9 mouse cellular contexts compared by ENCODE assay signal in the genomic region with DNA sequence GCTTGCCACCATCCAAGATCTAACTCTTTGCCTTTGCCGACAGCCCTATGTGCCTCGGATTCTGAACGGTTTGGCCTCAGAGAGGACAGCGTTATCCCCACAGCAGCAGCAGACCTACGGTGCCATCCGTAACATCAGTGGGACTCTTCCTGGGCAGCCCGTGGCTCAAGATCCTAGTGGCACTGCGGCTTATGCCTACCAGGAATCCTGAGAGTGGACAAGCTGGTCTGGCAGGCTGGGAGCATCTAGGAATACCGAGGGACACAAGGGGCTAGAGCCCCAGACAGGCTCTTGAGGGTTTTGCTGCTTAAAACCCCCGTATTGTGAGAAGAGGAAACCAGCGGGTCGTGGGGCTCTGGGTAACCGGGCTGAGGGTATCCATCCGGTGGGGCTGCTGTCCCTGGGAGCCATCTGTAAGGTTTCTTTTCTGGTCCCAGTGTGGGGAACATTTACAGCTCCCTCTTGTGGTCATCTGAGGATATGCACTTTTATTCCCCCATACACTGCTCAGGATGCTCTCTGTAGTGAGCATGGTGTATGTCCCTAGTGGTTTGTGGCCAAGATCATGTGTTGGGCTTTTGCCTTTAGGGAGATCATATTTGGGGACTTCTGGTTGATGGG. TPM values are rescaled to one million over a fixed set of nuclear protein-coding genes. Genes with fewer than 3 reads are reported as not detected.
DNase-seq lines count a peak whose midpoint lies in the region; ATAC-seq and TF ChIP-seq lines count a peak whose summit lies in the region.
"Had no signal": no experiment of that assay in that cellular context is flagged by ENCODE, and none has a peak within 500 bp of the region (broad histone marks: within the 10 kb centered on the region; RNA-seq: fewer than 3 reads in every experiment).

No protein-coding gene starts in this region.

- TF ChIP-seq POLR2A in heart, adult 2 months (IDR thresholded peaks at IDR 0.05; ENCODE audit: insufficient read depth, low read depth, low read length): no peak

- no peaks in the 10 kb centered on the region for H3K27me3 ChIP-seq in heart, adult 2 months (ENCODE audit: control insufficient read depth, insufficient read depth, low read length)
- H3K27me3 ChIP-seq in heart, embryonic 10.5 days (ENCODE audit: insufficient read depth, poor library complexity, severe bottlenecking): no peaks in the 10 kb centered on the region
- H3K27me3 ChIP-seq in forebrain, embryonic 12.5 days: no peaks in the 10 kb centered on the region
- no peaks in the 10 kb centered on the region for H3K27me3 ChIP-seq in liver, postnatal 0 days (ENCODE audit: insufficient read depth, low read length)

- H3K79me2 ChIP-seq in heart, adult 2 months (replicated peaks; ENCODE audit: control insufficient read depth, insufficient read depth, low read length): no peaks in the 10 kb centered on the region

- TF ChIP-seq EP300 in heart, adult 2 months (IDR thresholded peaks at IDR 0.05; ENCODE audit: insufficient read depth, low read depth, low read length): no peak
- no peak for TF ChIP-seq EP300 in liver, postnatal 0 days (IDR thresholded peaks at IDR 0.05; ENCODE audit: low read depth)

- no peak overlapping the region for H3K27ac ChIP-seq in heart, adult 2 months
- H3K27ac ChIP-seq in heart, embryonic 10.5 days: no peak overlapping the region
- H3K27ac ChIP-seq in forebrain, embryonic 12.5 days: no peak overlapping the region
- H3K27ac ChIP-seq in liver, postnatal 0 days (ENCODE audit: low read depth): no peak overlapping the region

- intact Hi-C loops in heart, adult 2 months (cut with DNase I): loop anchor here (1.0 kb wide), 2 partner anchors 73 to 100 kb away; no protein-coding TSS in a partner anchor

- peak; percentile 65 for ATAC-seq in forebrain, embryonic 12.5 days (ENCODE audit: low FRiP score)
- ATAC-seq in liver, postnatal 0 days: peak; percentile 68

- no peak overlapping the region for H3K9ac ChIP-seq in heart, adult 2 months (ENCODE audit: low read depth, low read length)
- no peak overlapping the region for H3K9ac ChIP-seq in forebrain, embryonic 12.5 days
- no peak overlapping the region for H3K9ac ChIP-seq in liver, postnatal 0 days (replicated peaks)

- whole genome bisulfite sequencing in heart, adult 2 months: 69% methylated on average over 14 of the region's 14 CpGs
- 63% methylated on average over 14 of the region's 14 CpGs for WGBS in heart, embryonic 10.5 days
- WGBS in forebrain, embryonic 12.5 days: 62% methylated on average over 14 of the region's 14 CpGs
- 62% methylated on average over 14 of the region's 14 CpGs for WGBS in liver, postnatal 0 days (ENCODE audit: insufficient replicate concordance)

- no peak for DNase-seq in heart, adult 2 months
- no peak for DNase-seq in heart, embryonic 10.5 days (ENCODE audit: low spot score)
- DNase-seq in ZHBTc4 (ENCODE audit: low read depth, low spot score): peak; percentile 83
- peak; percentile 29 to 37 for DNase-seq in kidney, adult 8-10 months
- DNase-seq in liver, postnatal 0 days: peak; percentile 53
- DNase-seq in retina, embryonic 14.5 days (ENCODE audit: low spot score): peak; percentile 90
- DNase-seq in urinary bladder, postnatal 36 days (ENCODE audit: low spot score in 2 of 2): no peak

- no peak overlapping the region for H3K4me3 ChIP-seq in heart, adult 2 months
- no peak overlapping the region for H3K4me3 ChIP-seq in heart, embryonic 10.5 days
- H3K4me3 ChIP-seq in forebrain, embryonic 12.5 days (replicated peaks): no peak overlapping the region
- no peak overlapping the region for H3K4me3 ChIP-seq in liver, postnatal 0 days (ENCODE audit: low read depth, low read length)
- H3K4me3 ChIP-seq: myocyte had no signal

- TF ChIP-seq CTCF in heart, adult 2 months (IDR thresholded peaks at IDR 0.05): peak; percentile 88
- peak; percentile 94 for TF ChIP-seq CTCF in liver, postnatal 0 days (IDR thresholded peaks at IDR 0.05; ENCODE audit: low read depth)

- H3K4me2 ChIP-seq in forebrain, embryonic 12.5 days: no peak overlapping the region
- no peak overlapping the region for H3K4me2 ChIP-seq in liver, postnatal 0 days (ENCODE audit: low read depth, low read length)

- H3K4me1 ChIP-seq in heart, adult 2 months (ENCODE audit: control insufficient read depth, insufficient read depth, low read length): no peaks in the 10 kb centered on the region
- H3K4me1 ChIP-seq in heart, embryonic 10.5 days: peaks cover 10% of the 10 kb centered on the region
- no peaks in the 10 kb centered on the region for H3K4me1 ChIP-seq in forebrain, embryonic 12.5 days
- H3K4me1 ChIP-seq in liver, postnatal 0 days (ENCODE audit: insufficient read depth): no peaks in the 10 kb centered on the region

- H3K36me3 ChIP-seq in heart, adult 2 months (ENCODE audit: control insufficient read depth, insufficient read depth, low read length): no peaks in the 10 kb centered on the region
- H3K36me3 ChIP-seq in heart, embryonic 10.5 days: peaks cover 22% of the 10 kb centered on the region
- no peaks in the 10 kb centered on the region for H3K36me3 ChIP-seq in forebrain, embryonic 12.5 days (replicated peaks)
- H3K36me3 ChIP-seq in liver, postnatal 0 days (replicated peaks; ENCODE audit: insufficient read depth, low read length): peaks cover 31% of the 10 kb centered on the region

- no peaks in the 10 kb centered on the region for H3K9me3 ChIP-seq in heart, embryonic 10.5 days
- H3K9me3 ChIP-seq in forebrain, embryonic 12.5 days: no peaks in the 10 kb centered on the region
- no peaks in the 10 kb centered on the region for H3K9me3 ChIP-seq in liver, postnatal 0 days (ENCODE audit: low read length)

RNA-seq across cellular contexts. Expression of gene Tmem63a, which starts 32.1 kb away (rescaled TPM):
- total RNA-seq in heart, adult 2 months (2021): 10 to 100 TPM; 13.2 to 15.8 TPM
- 27.5 and 34.5 TPM in 2 replicates for polyA plus RNA-seq in heart, adult 2 months (2012; rRNA removed)
- polyA plus RNA-seq in heart, embryonic 10.5 days (2016; fragmentation: Nextera tagmentation; extraction: Ambion mirVana): 6.6 and 9.0 TPM in 2 replicates
- polyA plus RNA-seq in forebrain, embryonic 12.5 days (2016; fragmentation: Nextera tagmentation; extraction: Ambion mirVana): 2.0 and 2.4 TPM in 2 replicates
- polyA plus RNA-seq in liver, postnatal 0 days (2015; fragmentation: Nextera tagmentation; extraction: Ambion mirVana): 6.3 and 7.4 TPM in 2 replicates

RNA-seq across cellular contexts. Expression of gene Lefty1, which starts 39.4 kb away (rescaled TPM):
- under 1 TPM; 0.41 to 0.57 TPM for total RNA-seq in heart, adult 2 months (2021)
- 3.0 and 3.3 TPM in 2 replicates for polyA plus RNA-seq in heart, adult 2 months (2012; rRNA removed)
- 0.89 and 1.1 TPM in 2 replicates for polyA plus RNA-seq in heart, embryonic 10.5 days (2016; fragmentation: Nextera tagmentation; extraction: Ambion mirVana)
- polyA plus RNA-seq in forebrain, embryonic 12.5 days (2016; fragmentation: Nextera tagmentation; extraction: Ambion mirVana): 0.24 and 0.34 TPM in 2 replicates
- polyA plus RNA-seq in liver, postnatal 0 days (2015; fragmentation: Nextera tagmentation; extraction: Ambion mirVana): 1.6 and 2.2 TPM in 2 replicates

RNA-seq across cellular contexts. Expression of gene Ephx1, which starts 46.5 kb away (rescaled TPM):
- total RNA-seq in heart, adult 2 months (2021): 10 to 100 TPM; 29.8 to 40.4 TPM
- polyA plus RNA-seq in heart, adult 2 months (2012; rRNA removed): 41.1 and 45.1 TPM in 2 replicates
- polyA plus RNA-seq in heart, embryonic 10.5 days (2016; fragmentation: Nextera tagmentation; extraction: Ambion mirVana): 3.4 and 3.9 TPM in 2 replicates
- 0.95 and 1.3 TPM in 2 replicates for polyA plus RNA-seq in forebrain, embryonic 12.5 days (2016; fragmentation: Nextera tagmentation; extraction: Ambion mirVana)
- polyA plus RNA-seq in liver, postnatal 0 days (2015; fragmentation: Nextera tagmentation; extraction: Ambion mirVana): 81.9 and 83.5 TPM in 2 replicates

Comparison
In these comparisons a context has a peak if more than half of its experiments do, and no peak if none do; other contexts are left out.
1. DNase-seq: peak in ZHBTc4 (single experiment), kidney, adult 8-10 months (2 of 2), liver, postnatal 0 days (single experiment) and retina, embryonic 14.5 days (single experiment); none in heart, adult 2 months (0 of 2), heart, embryonic 10.5 days (single experiment) and urinary bladder, postnatal 36 days (0 of 2).